Mouse (Mus musculus) heart, embryonic 16.5 days (tissue): ENCODE data around the gene Xiap. TPM values are rescaled to one million over a fixed set of nuclear protein-coding genes. Genes with fewer than 3 reads are reported as not detected.

ENCODE experiments used
- ATAC-seq: fragments of 200-750 bp; cut with Nextera tagmentation; replicated peaks from 2 replicates; pipeline ENCODE4 v1.8.0; 2017; ENCODE audit warnings: moderate number of reproducible peaks; ENCODE audit not compliant: insufficient read depth, low FRiP score; ENCODE audit errors: extremely low read depth
- H3K27ac ChIP-seq: fragments of 300-500 bp; sonication (generic); 2 replicates; pipeline ENCODE4 v1.5.1; 2014; ENCODE audit warnings: mild to moderate bottlenecking, low read length, control low read depth, moderate library complexity
- H3K27me3 ChIP-seq: fragments of 300-500 bp; sonication (generic); 2 replicates; pipeline ENCODE4 v1.6.1; 2014; ENCODE audit warnings: low read length, mixed read lengths; ENCODE audit not compliant: control insufficient read depth, insufficient read depth
- H3K36me3 ChIP-seq: fragments of 300-500 bp; sonication (generic); 2 replicates; pipeline ENCODE4 v1.6.1; 2014; ENCODE audit not compliant: control insufficient read depth, insufficient read depth
- H3K4me1 ChIP-seq: fragments of 300-500 bp; sonication (generic); 2 replicates; pipeline ENCODE4 v1.6.1; 2014; ENCODE audit warnings: low read length, mixed read lengths; ENCODE audit not compliant: control insufficient read depth, insufficient read depth
- H3K4me2 ChIP-seq: fragments of 300-500 bp; sonication (generic); 2 replicates; pipeline ENCODE4 v1.6.1; 2014; ENCODE audit warnings: low read depth, mild to moderate bottlenecking, control low read depth, low read length
- H3K4me3 ChIP-seq: fragments of 300-500 bp; sonication (generic); 2 replicates; pipeline ENCODE4 v1.5.1; 2014; ENCODE audit warnings: mild to moderate bottlenecking, control low read depth, low read length
- H3K9ac ChIP-seq: fragments of 300-500 bp; sonication (generic); 2 replicates; pipeline ENCODE4 v1.6.1; 2014; ENCODE audit warnings: low read length, control low read depth
- H3K9me3 ChIP-seq: fragments of 300-500 bp; sonication (generic); replicated peaks from 2 replicates; pipeline ENCODE4 v1.6.1; 2016; ENCODE audit warnings: low read length; ENCODE audit not compliant: control insufficient read depth
- WGBS: fragments of 180-500 bp; shearing (Covaris S2); extraction: QIAGEN DNeasy Blood & Tissue Kit; methylation state at CpG from one replicate; pipeline ENCODE4 v1.1.7; 2014; 5-methylcytosine and 5-hydroxymethylcytosine counted together
- polyA plus RNA-seq: library from polyadenylated mRNA; unstranded; fragments of >200 nt; fragmentation: Nextera tagmentation; extraction: Ambion mirVana; gene quantifications from 2 replicates; pipeline ENCODE4 v1.2.1, GENCODE M21; 2015

Xiap gene
- polyA plus RNA-seq, 1 experiment from 2014 or later = 9.7 TPM

DNA sequence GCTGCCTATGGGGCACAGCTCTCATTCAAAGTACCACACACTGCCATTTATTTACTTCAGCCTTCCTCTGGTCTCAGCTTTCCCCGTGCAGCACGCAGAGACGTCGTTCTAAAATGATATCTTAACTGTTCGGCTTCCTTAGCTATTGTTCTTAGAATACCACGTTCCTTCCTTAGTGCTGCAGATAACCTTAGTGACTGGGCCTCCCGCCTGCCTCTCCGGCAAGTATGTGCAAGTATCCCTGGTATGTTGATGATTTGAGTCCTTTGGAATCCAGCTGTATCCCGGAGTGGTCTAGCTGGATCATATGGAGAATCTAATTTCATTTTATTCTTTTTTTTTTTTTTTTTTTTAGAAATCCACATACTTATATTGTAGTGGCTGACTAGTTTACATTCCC lies 80.4 kb downstream of the Xiap start:
- Histone ChIP-seq H3K9me3 (no peaks in the 10 kb centered on the region), H3K4me3 (no peak overlapping the region), H3K9ac (no peak overlapping the region), H3K27me3 (no peaks in the 10 kb centered on the region), H3K4me2 (no peak overlapping the region), H3K4me1 (no peaks in the 10 kb centered on the region; the same call in 1 of the 2 replicates), H3K36me3 (no peaks in the 10 kb centered on the region), H3K27ac (peak overlapping the region; percentile 82)
- peak; percentile 81 for ATAC-seq
- 24% methylated on average over 9 of the region's 9 CpGs for WGBS

DNA sequence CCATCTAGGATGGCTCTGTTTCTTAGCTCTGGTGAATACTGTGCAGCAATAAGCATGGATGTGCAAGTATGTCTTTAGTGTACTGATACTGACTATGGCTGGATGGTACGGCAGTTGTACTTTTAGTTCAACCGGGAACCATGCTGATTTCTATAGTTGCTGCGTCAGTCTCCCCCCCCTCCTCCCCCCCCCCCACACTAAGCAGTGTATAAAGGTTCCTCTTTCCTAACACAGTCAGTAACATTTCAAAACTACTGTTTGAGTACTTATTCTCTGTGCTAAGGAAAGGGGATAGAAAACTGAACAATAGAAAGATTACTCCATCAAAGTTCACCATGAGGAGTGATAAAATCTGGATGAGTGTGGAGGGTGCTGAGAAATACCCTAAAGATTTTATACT lies 83.1 kb downstream of the Xiap start:
- Histone ChIP-seq H3K9me3 (no peaks in the 10 kb centered on the region), H3K4me1 (no peaks in the 10 kb centered on the region; the same call in none of the 2 replicates), H3K27me3 (no peaks in the 10 kb centered on the region), H3K27ac (no peak overlapping the region), H3K4me2 (no peak overlapping the region), H3K36me3 (no peaks in the 10 kb centered on the region), H3K4me3 (no peak overlapping the region), H3K9ac (no peak overlapping the region)
- ATAC-seq = no peak
- WGBS = 65% methylated on average over 3 of the region's 3 CpGs

DNA sequence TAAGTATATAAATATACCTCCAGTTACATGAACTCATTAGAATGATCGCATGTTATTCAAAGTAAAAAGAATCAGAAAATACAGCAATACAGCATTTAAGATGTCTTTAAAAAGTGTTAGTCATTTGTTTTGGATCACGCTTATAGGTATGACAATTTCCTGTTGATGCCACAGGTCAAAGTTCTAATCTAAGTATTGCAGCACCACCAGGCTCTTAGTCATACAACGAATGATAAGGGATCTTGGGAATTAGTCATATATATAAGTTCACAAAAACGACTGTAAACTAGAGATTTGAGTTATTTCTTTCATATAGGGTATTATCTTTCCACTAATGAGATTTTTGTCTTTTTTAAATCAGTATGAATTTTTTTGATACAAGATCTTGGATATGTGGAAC lies 84.5 kb downstream of the Xiap start:
- H3K4me3 ChIP-seq = no peak overlapping the region
- no peaks in the 10 kb centered on the region; the same call in none of the 2 replicates for H3K4me1 ChIP-seq
- no peak overlapping the region for H3K4me2 ChIP-seq
- no peaks in the 10 kb centered on the region for H3K9me3 ChIP-seq
- no peaks in the 10 kb centered on the region for H3K36me3 ChIP-seq
- ATAC-seq = no peak
- 68% methylated on average over 4 of the region's 4 CpGs for WGBS
- no peak overlapping the region for H3K27ac ChIP-seq
- no peaks in the 10 kb centered on the region for H3K27me3 ChIP-seq
- H3K9ac ChIP-seq = no peak overlapping the region

DNA sequence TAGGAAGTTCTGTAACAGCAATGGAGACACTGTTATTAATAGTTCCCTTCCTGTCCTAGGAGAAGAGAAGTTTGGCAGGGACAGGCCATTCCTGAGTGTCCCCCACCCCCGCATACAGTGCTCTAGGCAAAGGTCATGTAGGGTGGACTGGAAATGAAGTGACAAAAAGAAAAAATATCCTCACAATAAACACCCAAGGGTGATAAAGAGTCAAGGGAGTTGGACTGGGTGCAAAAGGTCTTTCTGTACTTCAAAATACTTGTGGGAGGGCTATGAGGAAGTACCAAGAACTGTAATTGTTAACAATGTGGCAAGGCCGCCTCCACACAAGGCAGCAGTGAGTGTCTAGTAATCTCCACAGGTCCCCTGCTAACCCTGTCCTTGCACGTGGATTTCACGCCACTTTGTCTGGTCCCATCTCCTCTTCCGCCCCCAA lies 88.6 kb downstream of the Xiap start:
- no peaks in the 10 kb centered on the region for H3K27me3 ChIP-seq
- H3K36me3 ChIP-seq = no peaks in the 10 kb centered on the region
- H3K4me3 ChIP-seq = no peak overlapping the region
- no peak for ATAC-seq
- 21% methylated on average over 5 of the region's 5 CpGs for WGBS
- H3K4me1 ChIP-seq = no peaks in the 10 kb centered on the region; the same call in none of the 2 replicates
- peak overlapping the region; percentile 62 for H3K4me2 ChIP-seq
- H3K27ac ChIP-seq = peak overlapping the region; percentile 94
- H3K9me3 ChIP-seq = no peaks in the 10 kb centered on the region
- H3K9ac ChIP-seq = no peak overlapping the region; the same call in 1 of the 2 replicates

DNA sequence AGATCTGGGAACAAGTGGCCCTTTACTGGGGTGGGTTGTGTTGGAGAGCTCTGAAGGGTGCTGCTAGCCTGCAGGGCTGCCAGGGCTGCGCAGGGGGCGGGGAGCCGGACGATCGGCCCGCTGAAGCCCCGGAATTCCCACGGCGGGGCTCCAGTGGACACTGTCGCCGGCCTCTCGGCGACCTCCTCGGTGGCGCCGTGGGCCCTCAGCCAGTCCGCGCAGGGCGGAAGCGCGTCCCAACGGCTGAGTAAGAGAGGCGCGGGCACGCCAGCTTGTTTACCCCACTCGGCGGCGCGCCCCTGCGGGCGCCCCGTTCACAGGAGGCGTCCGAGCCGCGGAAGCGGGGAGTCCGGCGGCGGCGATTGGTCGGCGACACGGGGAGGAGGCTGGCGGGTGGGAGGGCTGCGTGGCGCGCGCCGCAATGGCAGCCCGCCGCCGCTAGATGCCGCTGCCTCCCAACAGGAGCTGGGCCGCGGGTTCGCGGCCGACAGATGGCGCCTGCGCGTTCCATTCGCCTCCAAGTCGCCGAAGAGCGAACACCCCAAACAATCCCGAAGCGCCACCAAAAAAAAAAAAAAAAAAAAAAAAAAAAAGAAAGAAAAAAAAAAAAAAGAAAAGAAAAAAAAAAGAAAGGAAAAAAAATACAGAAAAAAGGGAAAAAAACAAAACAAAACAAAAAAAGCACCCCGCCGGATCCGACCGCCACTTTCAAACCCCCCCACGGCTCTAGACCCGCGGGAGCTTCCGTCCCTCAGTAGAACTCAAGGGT lies 89.5 kb downstream of the Xiap start, which contains the start of gene Stag2:
Gene Stag2, plus strand, starts transcription at position 530 of the 769 bp plus-strand sequence.
- peak within 1 kb of the TSS; percentile 97 for H3K27ac ChIP-seq
- peak within 1 kb of the TSS; percentile 62 for H3K4me2 ChIP-seq
- 11% methylated on average over 46 of the region's 76 CpGs for WGBS
- H3K27me3 ChIP-seq = no peaks in the 10 kb centered on the region
- no peaks in the 10 kb centered on the region for H3K9me3 ChIP-seq
- H3K36me3 ChIP-seq = no peaks in the 10 kb centered on the region
- no peaks in the 10 kb centered on the region; the same call in none of the 2 replicates for H3K4me1 ChIP-seq
- H3K4me3 ChIP-seq = peak within 1 kb of the TSS; percentile 72
- H3K9ac ChIP-seq = peak within 1 kb of the TSS; percentile 83
- peak; percentile 73 for ATAC-seq

DNA sequence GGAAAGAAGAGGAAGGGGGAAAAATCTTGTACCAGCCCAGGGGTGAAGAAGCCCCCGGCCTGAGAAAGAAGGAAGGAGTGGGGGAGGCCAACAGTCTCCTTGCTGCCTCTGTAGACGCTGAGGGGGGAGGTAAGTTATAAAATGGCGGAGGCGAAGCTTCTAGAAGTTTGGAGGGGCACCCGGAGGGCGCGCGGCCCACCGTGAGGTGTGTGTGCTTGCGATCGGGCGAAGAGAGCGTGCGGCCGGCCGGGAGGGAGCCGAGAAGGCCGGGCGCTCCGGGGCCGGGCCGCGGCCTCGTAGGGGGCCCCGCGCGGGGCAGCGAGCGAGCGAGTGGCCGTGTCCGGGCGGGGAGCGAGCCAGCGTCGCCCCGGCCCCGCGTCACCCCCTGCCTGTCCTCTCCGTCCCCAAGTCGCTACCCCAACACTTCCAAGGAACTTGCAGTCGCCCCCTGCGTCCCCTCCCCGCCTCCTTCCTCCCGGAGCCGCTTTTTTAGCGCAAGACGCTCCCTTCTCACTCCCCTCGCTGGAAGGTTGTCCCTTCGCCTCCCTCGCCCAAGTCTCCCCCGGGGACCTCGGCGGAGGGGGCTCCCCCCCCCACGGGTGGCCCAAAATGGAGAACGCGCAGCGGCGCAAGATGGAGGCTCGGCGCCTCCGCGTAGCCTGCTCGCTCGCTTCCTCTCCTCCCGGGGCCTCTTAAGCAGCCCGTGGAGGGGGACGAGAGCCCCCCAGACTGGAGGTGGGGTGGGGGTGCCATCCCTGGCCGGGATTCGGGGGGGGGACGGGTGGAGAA lies 90.3 kb downstream of the Xiap start:
- Histone ChIP-seq H3K9me3 (no peaks in the 10 kb centered on the region), H3K27me3 (no peaks in the 10 kb centered on the region), H3K9ac (peak overlapping the region; percentile 83), H3K4me3 (peak overlapping the region; percentile 72), H3K4me1 (no peaks in the 10 kb centered on the region; the same call in none of the 2 replicates), H3K27ac (peak overlapping the region; percentile 97), H3K4me2 (peak overlapping the region; percentile 56), H3K36me3 (no peaks in the 10 kb centered on the region)
- 17% methylated on average over 35 of the region's 71 CpGs for WGBS
- peak; percentile 35 for ATAC-seq

DNA sequence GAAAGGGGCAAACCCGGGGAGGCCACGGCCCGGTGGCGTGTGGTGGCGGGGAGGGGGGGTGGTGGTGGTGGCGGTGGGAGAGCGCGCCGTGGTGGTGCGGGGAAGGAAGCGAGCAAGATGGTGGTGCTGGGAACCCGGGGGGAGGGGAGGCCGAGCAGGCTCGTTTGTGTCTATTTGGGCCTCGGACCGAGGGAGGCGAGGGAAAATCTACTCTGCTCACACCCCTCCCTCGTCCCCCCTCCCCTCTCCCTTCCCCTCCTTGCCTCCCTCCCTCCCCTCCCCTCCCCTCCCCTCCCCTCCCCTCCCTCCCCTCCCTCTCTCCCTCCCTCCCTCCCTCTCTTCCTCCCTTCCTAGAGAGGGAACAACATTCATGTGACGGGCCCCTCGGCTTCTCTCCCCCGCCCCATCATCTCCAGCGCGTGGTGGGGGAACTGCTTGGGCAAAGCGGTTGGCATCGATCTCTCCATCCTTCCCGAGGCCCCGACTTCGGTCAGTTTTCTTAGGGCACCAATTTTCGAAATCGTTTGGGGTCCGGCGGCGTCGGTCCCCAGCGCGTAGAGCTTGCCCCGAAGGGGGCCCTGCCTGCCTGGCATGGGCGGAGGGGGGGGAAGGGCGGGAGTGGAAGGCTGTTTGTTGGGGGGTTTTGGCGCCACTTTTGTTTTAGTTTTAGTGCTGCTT lies 91.0 kb downstream of the Xiap start:
- H3K27ac ChIP-seq = peak overlapping the region; percentile 97
- H3K36me3 ChIP-seq = no peaks in the 10 kb centered on the region
- peak overlapping the region; percentile 67 for H3K4me2 ChIP-seq
- 10% methylated on average over 22 of the region's 40 CpGs for WGBS
- no peaks in the 10 kb centered on the region for H3K9me3 ChIP-seq
- H3K4me1 ChIP-seq = no peaks in the 10 kb centered on the region; the same call in none of the 2 replicates
- peak; percentile 64 for ATAC-seq
- no peaks in the 10 kb centered on the region for H3K27me3 ChIP-seq
- H3K9ac ChIP-seq = peak overlapping the region; percentile 83
- H3K4me3 ChIP-seq = peak overlapping the region; percentile 72

DNA sequence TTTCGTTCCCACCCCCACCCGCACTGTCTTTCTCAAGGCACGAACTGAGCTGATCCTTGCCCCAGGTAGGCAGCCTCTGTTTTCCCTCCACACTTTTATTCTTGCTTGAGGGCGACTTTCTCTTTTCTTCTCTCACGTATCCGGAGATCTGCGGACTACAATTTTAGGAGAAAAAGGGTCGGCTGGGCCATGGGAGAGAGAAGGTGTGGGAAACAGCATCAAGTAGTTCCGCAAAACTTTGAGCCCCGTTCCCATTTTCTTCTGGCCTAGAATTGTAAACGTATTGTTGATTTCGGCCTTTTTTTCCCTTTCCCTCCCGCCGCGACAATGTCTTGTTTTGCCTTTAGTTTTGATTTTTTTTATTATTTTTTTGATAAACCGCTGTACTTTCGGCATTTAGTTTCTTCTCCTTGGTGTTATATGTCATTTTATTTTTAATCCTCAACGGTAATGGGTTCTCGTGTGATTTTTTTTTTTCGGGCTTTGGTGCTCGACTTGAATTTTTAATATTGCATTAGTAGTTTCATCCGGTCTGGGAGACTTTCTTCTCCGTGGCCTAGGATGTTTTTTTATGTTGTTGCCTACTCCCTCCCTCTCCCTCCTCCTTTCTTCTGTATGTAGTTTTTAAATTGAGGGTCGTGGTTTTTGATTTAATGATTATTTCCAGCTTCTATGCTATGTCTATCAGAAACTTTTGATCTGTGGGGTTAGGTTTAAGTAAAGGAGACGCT lies 91.7 kb downstream of the Xiap start:
- H3K9me3 ChIP-seq = no peaks in the 10 kb centered on the region
- H3K4me1 ChIP-seq = no peaks in the 10 kb centered on the region; the same call in none of the 2 replicates
- no peaks in the 10 kb centered on the region for H3K27me3 ChIP-seq
- H3K4me2 ChIP-seq = peak overlapping the region; percentile 67
- H3K4me3 ChIP-seq = peak overlapping the region; percentile 72
- ATAC-seq = no peak
- 8% methylated on average over 25 of the region's 25 CpGs for WGBS
- peak overlapping the region; percentile 95 for H3K27ac ChIP-seq
- H3K9ac ChIP-seq = peak overlapping the region; percentile 83
- H3K36me3 ChIP-seq = no peaks in the 10 kb centered on the region
